Mouse (Mus musculus) neutrophil, adult 83 days (primary cell): ENCODE data around the gene Ralbp1. TPM values are rescaled to one million over a fixed set of nuclear protein-coding genes. Genes with fewer than 3 reads are reported as not detected.

Source experiments
- total RNA-seq, 2 experiments: library from RNA; stranded (reverse); gene quantifications; one replicate each; pipeline ENCODE4 v1.2.4; 2023

Ralbp1 gene
- total RNA-seq: 10 to 100 TPM; 63.7 to 74.5 TPM

GRCm38 (mm10) chr17:65885697-65886529 lies at the start of gene Ralbp1:
Gene Ralbp1 (minus strand): TSS chr17:65885798.

Other genes with a start within 250 kb of the Ralbp1 start
- gene Txndc2, start 243.6 kb downstream of the Ralbp1 start, total RNA-seq: under 1 TPM; 0.24 to 0.66 TPM
- gene Rab31, start 113.0 kb downstream of the Ralbp1 start, total RNA-seq: 10 to 100 TPM; 68.8 to 81.1 TPM
- gene Ppp4r1, start 103.2 kb downstream of the Ralbp1 start, total RNA-seq: 100 to 1,000 TPM; 120 to 134 TPM
- gene Twsg1, start 65.4 kb upstream of the Ralbp1 start, total RNA-seq: 10 to 100 TPM in 1 of 2 experiments, 1 to 10 TPM in 1; 8.9 to 11.9 TPM
- gene Ankrd12, start 191.3 kb upstream of the Ralbp1 start, total RNA-seq: 10 to 100 TPM; 52.1 to 54.5 TPM
- 10 to 100 TPM; 68.5 to 78.0 TPM for gene Ndufv2, start 215.8 kb upstream of the Ralbp1 start, total RNA-seq
- gene Washc1, start 225.7 kb upstream of the Ralbp1 start, total RNA-seq: 10 to 100 TPM; 51.9 to 52.4 TPM
- 10 to 100 TPM; 17.1 to 17.4 TPM for gene Ddx11, start 237.7 kb upstream of the Ralbp1 start, total RNA-seq